Mouse (Mus musculus) midbrain, embryonic 14.5 days (tissue): Measurements from ENCODE around the gene Mapkap1. TPM values are rescaled to one million over a fixed set of nuclear protein-coding genes. Genes with fewer than 3 reads are reported as not detected.

Experiments used
- ATAC-seq: fragments of 200-750 bp; cut with Nextera tagmentation; 2 replicates; pipeline ENCODE4 v1.8.0; 2017; ENCODE audit warnings: moderate number of reproducible peaks, moderate library complexity; ENCODE audit not compliant: low FRiP score, low TSS enrichment
- DNase-seq: peaks from one replicate; pipeline ENCODE4 v3.0.0-alpha.2; 2015
- H3K27ac ChIP-seq: fragments of 300-500 bp; sonication (generic); replicated peaks from 2 replicates; pipeline ENCODE4 v1.5.1; 2014; ENCODE audit warnings: mild to moderate bottlenecking, low read depth, low read length, moderate library complexity
- H3K27me3 ChIP-seq: fragments of 300-500 bp; sonication (generic); 2 replicates; pipeline ENCODE4 v1.6.1; 2014; ENCODE audit warnings: low read length, control low read depth, mixed read lengths; ENCODE audit not compliant: control insufficient read depth, insufficient read depth
- H3K36me3 ChIP-seq: fragments of 300-500 bp; sonication (generic); 2 replicates; pipeline ENCODE4 v1.6.1; 2014; ENCODE audit warnings: low read length, control low read depth; ENCODE audit not compliant: control insufficient read depth, insufficient read depth
- H3K4me1 ChIP-seq: fragments of 300-500 bp; sonication (generic); 2 replicates; pipeline ENCODE4 v1.6.1; 2014; ENCODE audit warnings: mild to moderate bottlenecking, antibody characterized with exemption, low read length, control low read depth; ENCODE audit not compliant: control insufficient read depth, insufficient read depth
- H3K4me2 ChIP-seq: fragments of 300-500 bp; sonication (generic); 2 replicates; pipeline ENCODE4 v1.6.1; 2014; ENCODE audit warnings: mild to moderate bottlenecking, low read length, moderate library complexity
- H3K4me3 ChIP-seq: fragments of 300-500 bp; sonication (generic); replicated peaks from 2 replicates; pipeline ENCODE4 v1.5.1; 2014; ENCODE audit warnings: low read depth, low read length
- H3K9ac ChIP-seq: fragments of 300-500 bp; sonication (generic); replicated peaks from 2 replicates; pipeline ENCODE4 v1.6.1; 2014; ENCODE audit warnings: mild to moderate bottlenecking, low read length, moderate library complexity
- H3K9me3 ChIP-seq: fragments of 300-500 bp; sonication (generic); 2 replicates; pipeline ENCODE4 v1.6.1; 2016; ENCODE audit warnings: low read length, control low read depth, mixed read lengths; ENCODE audit not compliant: control insufficient read depth
- WGBS: fragments of 180-500 bp; shearing (Covaris S2); extraction: QIAGEN DNeasy Blood & Tissue Kit; methylation state at CpG from one replicate; pipeline ENCODE4 v1.1.7; 2014; 5-methylcytosine and 5-hydroxymethylcytosine counted together
- polyA plus RNA-seq: library from polyadenylated mRNA; unstranded; fragments of >200 nt; fragmentation: Nextera tagmentation; extraction: Ambion mirVana; gene quantifications from 2 replicates; pipeline ENCODE4 v1.2.1, GENCODE M21; 2014

Gene Mapkap1
- 81.5 and 94.6 TPM in 2 replicates for polyA plus RNA-seq

DNA sequence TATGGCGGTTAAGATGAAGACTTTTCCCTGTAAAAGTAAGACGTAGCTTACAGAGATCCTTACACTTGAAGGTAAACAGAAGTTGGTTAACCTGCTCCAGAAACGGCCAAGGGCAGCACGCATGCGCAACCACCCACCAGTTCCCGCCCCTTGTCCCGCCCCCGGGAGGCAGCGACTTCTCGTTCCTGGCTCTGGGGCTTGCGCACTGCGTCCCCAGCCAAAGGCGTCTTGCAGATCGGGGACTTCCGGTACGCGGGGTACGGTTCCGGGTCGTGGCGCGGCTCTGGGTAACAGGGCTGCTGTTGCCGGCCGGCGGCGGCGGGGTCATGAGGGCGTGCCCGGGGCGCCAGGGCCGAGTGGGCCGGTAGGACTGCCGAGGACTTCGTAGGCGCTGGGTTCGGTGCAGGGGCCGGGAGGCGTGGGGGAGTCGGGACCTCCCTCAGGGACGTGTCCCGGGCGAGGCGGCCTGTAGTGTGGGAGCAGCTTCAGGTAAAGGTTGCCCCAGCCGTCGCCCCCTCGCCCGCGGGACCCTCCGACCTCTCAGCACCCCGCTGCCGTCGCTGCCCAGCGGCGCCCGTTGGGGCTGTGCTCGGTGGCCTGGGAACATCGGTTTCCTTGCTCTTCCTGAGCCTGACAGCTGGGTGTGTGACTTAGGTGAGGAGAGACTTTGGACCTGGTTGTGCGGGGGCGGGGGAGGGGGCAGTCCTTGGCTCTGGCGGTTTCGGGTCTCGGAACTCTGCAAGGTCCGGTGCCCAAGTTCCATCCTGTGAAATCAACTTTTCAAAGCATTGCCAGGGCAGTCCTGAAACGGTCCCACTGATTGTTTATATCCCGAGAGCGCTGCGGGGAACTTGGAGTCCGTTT, at the start of gene Mapkap1:
Gene Mapkap1, plus strand, starts transcription at position 171 of the 864 bp plus-strand sequence.
- Histone ChIP-seq H3K9me3 (no peaks in the 10 kb centered on the region), H3K27me3 (no peaks in the 10 kb centered on the region), H3K9ac (peak within 1 kb of the TSS; percentile 80), H3K36me3 (no peaks in the 10 kb centered on the region), H3K4me2 (peak within 1 kb of the TSS; percentile 80), H3K4me3 (peak within 1 kb of the TSS; percentile 89), H3K27ac (peak within 1 kb of the TSS; percentile 55), H3K4me1 (peaks cover 9% of the 10 kb centered on the region)
- DNase-seq (peak; percentile 98), ATAC-seq (peak; percentile 97)
- under 1% methylated on average over 68 of the region's 68 CpGs for WGBS

GRCm38 (mm10) chr2:34363678-34364077, 42.9 kb upstream of the Mapkap1 start:
- Histone ChIP-seq H3K4me3 (no peak overlapping the region), H3K9ac (no peak overlapping the region), H3K9me3 (no peaks in the 10 kb centered on the region), H3K4me2 (peak overlapping the region; percentile 42), H3K36me3 (no peaks in the 10 kb centered on the region; the same call in 1 of the 2 replicates), H3K27ac (no peak overlapping the region), H3K4me1 (peaks cover 40% of the 10 kb centered on the region), H3K27me3 (no peaks in the 10 kb centered on the region)
- ATAC-seq (peak; percentile 58; the same call in 1 of the 2 replicates), DNase-seq (peak; percentile 81)
- WGBS, result 3% methylated on average over 1 of the region's 1 CpGs

GRCm38 (mm10) chr2:34367024-34367423, 39.5 kb upstream of the Mapkap1 start:
- no peaks in the 10 kb centered on the region for H3K27me3 ChIP-seq
- H3K9me3 ChIP-seq, result no peaks in the 10 kb centered on the region
- peaks cover 14% of the 10 kb centered on the region for H3K4me1 ChIP-seq
- 48% methylated on average over 2 of the region's 2 CpGs for WGBS
- no peaks in the 10 kb centered on the region for H3K36me3 ChIP-seq
- peak overlapping the region; percentile 15 for H3K4me3 ChIP-seq
- no peak overlapping the region; the same call in 1 of the 2 replicates for H3K9ac ChIP-seq
- peak overlapping the region; percentile 59 for H3K4me2 ChIP-seq
- DNase-seq (peak; percentile 51), ATAC-seq (no peak)
- H3K27ac ChIP-seq, result no peak overlapping the region

- no peaks in the 10 kb centered on the region for H3K36me3 ChIP-seq
- H3K27me3 ChIP-seq, result no peaks in the 10 kb centered on the region
- H3K4me2 ChIP-seq, result peak overlapping the region; percentile 59
- no peak for ATAC-seq
- peak; percentile 55 for DNase-seq
- peak overlapping the region; percentile 57 for H3K9ac ChIP-seq
- 14% methylated on average over 6 of the region's 6 CpGs for WGBS
- H3K4me3 ChIP-seq, result peak overlapping the region; percentile 37
- no peaks in the 10 kb centered on the region for H3K9me3 ChIP-seq
- H3K27ac ChIP-seq, result peak overlapping the region; percentile 68
- peaks cover 14% of the 10 kb centered on the region for H3K4me1 ChIP-seq
Observed at GRCm38 (mm10) chr2:34368396-34368795, 38.2 kb upstream of the Mapkap1 start.

GRCm38 (mm10) chr2:34370349-34370724, 36.2 kb upstream of the Mapkap1 start:
- Histone ChIP-seq H3K4me2 (peak overlapping the region; percentile 92), H3K4me1 (peaks cover 9% of the 10 kb centered on the region; the same call in 1 of the 2 replicates), H3K9me3 (no peaks in the 10 kb centered on the region), H3K9ac (peak overlapping the region; percentile 98), H3K27me3 (no peaks in the 10 kb centered on the region), H3K36me3 (no peaks in the 10 kb centered on the region), H3K27ac (peak overlapping the region; percentile 98), H3K4me3 (peak overlapping the region; percentile 87)
- WGBS, result 3% methylated on average over 7 of the region's 7 CpGs
- no peak for DNase-seq
- no peak for ATAC-seq

DNA sequence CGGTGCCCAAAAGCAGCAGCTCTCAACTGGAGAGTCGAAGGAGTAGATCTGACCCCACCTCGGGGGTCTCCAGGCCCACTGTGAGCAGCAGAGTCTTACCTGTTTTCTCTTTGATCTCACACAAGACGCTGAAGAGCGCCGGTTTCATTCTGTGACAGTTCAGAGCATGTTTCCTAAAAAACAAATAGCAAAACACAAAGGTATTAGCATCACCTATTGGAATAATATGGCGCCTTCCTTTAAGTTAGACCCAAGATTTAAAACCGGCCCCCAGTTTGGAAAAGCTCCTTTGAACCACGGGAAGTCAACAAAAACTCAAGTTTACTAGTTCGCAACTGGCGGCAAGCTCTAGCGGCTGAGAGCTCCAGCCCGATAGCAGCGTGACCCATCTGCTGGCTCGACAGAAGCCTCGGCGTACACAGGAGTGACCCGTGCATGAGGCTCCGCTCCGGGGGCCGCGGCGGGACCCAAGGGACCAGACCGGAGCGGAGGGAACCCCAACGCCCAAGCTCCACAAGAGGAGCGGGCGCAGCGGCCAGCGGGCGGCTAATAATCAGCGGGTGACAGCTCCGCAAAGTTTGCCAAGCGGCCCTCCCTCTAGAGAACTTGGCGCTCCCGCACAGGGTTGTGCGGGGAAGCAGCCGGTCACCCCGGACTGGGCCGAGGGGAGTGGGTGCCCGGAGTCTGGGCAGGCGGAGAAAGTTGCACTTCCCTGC, 35.7 kb upstream of the Mapkap1 start:
- peak overlapping the region; percentile 92 for H3K4me2 ChIP-seq
- H3K4me3 ChIP-seq, result peak overlapping the region; percentile 87
- peak overlapping the region; percentile 98 for H3K27ac ChIP-seq
- H3K9ac ChIP-seq, result peak overlapping the region; percentile 98
- peaks cover 9% of the 10 kb centered on the region; the same call in 1 of the 2 replicates for H3K4me1 ChIP-seq
- ATAC-seq (no peak), DNase-seq (peak; percentile 60)
- H3K9me3 ChIP-seq, result no peaks in the 10 kb centered on the region
- no peaks in the 10 kb centered on the region for H3K36me3 ChIP-seq
- WGBS, result under 1% methylated on average over 42 of the region's 42 CpGs
- no peaks in the 10 kb centered on the region for H3K27me3 ChIP-seq

DNA sequence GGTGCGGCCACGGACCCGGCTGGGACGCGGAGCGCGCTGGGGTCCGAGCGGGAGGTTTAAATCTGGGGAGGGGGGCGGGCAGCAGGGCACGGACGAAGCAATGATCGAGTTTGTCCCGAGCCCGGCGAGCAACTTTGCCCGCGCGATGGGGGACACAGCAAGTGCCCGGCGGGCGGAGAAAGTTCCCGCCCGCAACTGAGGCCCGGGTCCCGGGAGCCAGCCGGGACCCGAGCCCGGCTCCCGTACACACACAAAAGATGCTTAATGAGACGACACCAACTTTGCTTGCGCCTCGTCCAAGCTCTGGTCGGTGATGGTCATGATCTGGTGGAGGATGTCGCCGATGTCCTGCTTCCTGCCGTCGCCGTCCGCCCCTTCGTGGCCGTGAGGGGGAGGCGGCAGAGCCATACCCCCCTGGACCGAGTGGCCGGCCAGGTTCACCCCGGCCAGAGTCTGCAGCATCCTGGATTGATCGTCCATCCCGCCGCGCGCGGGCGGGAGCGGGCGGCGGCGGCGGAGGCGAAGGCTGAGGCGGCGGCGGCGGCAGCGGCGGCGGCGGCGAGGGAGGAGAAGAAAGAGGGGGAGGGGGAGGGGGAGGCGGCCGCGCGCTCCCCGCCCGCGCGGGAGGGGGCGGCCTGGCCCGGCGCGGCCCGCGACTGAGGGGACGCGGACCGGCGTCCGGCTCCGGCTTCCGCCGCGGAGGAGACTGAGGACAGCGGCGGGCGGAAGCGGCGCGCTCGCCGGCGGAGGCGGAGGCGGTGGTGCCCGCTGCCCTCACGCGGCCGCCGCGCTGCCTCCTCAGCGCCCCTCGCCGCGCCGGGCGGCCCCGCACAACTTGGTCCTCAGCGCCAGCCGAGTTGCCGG, 34.9 kb upstream of the Mapkap1 start:
- Histone ChIP-seq H3K9ac (peak overlapping the region; percentile 98), H3K9me3 (no peaks in the 10 kb centered on the region), H3K36me3 (no peaks in the 10 kb centered on the region), H3K4me1 (peaks cover 9% of the 10 kb centered on the region; the same call in 1 of the 2 replicates), H3K4me3 (peak overlapping the region; percentile 87), H3K27me3 (no peaks in the 10 kb centered on the region), H3K4me2 (peak overlapping the region; percentile 92), H3K27ac (peak overlapping the region; percentile 98)
- WGBS, result under 1% methylated on average over 82 of the region's 118 CpGs
- ATAC-seq, result peak; percentile 54
- peak; percentile 87 for DNase-seq
